Mouse (Mus musculus) heart, embryonic 14.5 days (tissue): ENCODE data around the gene Adam1a. TPM values are rescaled to one million over a fixed set of nuclear protein-coding genes. Genes with fewer than 3 reads are reported as not detected.

Source experiments
- ATAC-seq: fragments of 200-750 bp; cut with Nextera tagmentation; 2 replicates; pipeline ENCODE4 v1.8.0; 2017; ENCODE audit warnings: low read depth, moderate TSS enrichment; ENCODE audit not compliant: insufficient number of reproducible peaks, insufficient read depth, low FRiP score
- H3K27ac ChIP-seq, 2 experiments: fragments of 200-500 bp in 1 of 2; fragments of 300-500 bp in 1 of 2; sonication (generic) in 1 of 2; replicated peaks in 1 of 2; 2 replicates each; pipeline ENCODE4 v1.5.1; 2012 to 2014; ENCODE audit warnings: low read depth in 2 of 2, low read length in 2 of 2, control low read depth in 1 of 2, mild to moderate bottlenecking in 1 of 2, mixed read lengths in 1 of 2; ENCODE audit not compliant: control insufficient read depth in 1 of 2, insufficient read depth in 1 of 2
- H3K27me3 ChIP-seq: fragments of 300-500 bp; sonication (generic); 2 replicates; pipeline ENCODE4 v1.6.1; 2014; ENCODE audit warnings: mild to moderate bottlenecking, low read length, control low read depth; ENCODE audit not compliant: control insufficient read depth, insufficient read depth
- H3K36me3 ChIP-seq: fragments of 300-500 bp; sonication (generic); 2 replicates; pipeline ENCODE4 v1.6.1; 2014; ENCODE audit warnings: mild to moderate bottlenecking, control low read depth, low read length, mixed read lengths; ENCODE audit not compliant: control insufficient read depth, insufficient read depth
- H3K4me1 ChIP-seq, 2 experiments: fragments of 200-500 bp in 1 of 2; fragments of 300-500 bp in 1 of 2; sonication (generic) in 1 of 2; 2 replicates each; pipeline ENCODE4 v1.6.1; 2012 to 2014; ENCODE audit warnings: low read length in 2 of 2, control low read depth in 1 of 2, mixed read lengths in 1 of 2; ENCODE audit not compliant: control insufficient read depth in 2 of 2, insufficient read depth in 2 of 2
- H3K4me2 ChIP-seq: fragments of 300-500 bp; sonication (generic); 2 replicates; pipeline ENCODE4 v1.6.1; 2014; ENCODE audit warnings: mild to moderate bottlenecking, low read length
- H3K4me3 ChIP-seq, 2 experiments: fragments of 200-500 bp in 1 of 2; fragments of 300-500 bp in 1 of 2; sonication (generic) in 1 of 2; 2 replicates each; pipeline ENCODE4 v1.5.1; 2012 to 2014; ENCODE audit warnings: low read length in 2 of 2, mild to moderate bottlenecking in 2 of 2, control low read depth in 1 of 2, low read depth in 1 of 2, moderate library complexity in 1 of 2; ENCODE audit not compliant: control insufficient read depth in 1 of 2, insufficient read depth in 1 of 2
- H3K9ac ChIP-seq: fragments of 300-500 bp; sonication (generic); 2 replicates; pipeline ENCODE4 v1.6.1; 2014; ENCODE audit warnings: mild to moderate bottlenecking, low read length
- H3K9me3 ChIP-seq: fragments of 300-500 bp; sonication (generic); 2 replicates; pipeline ENCODE4 v1.6.1; 2016; ENCODE audit warnings: low read length, control low read depth; ENCODE audit not compliant: control insufficient read depth
- WGBS: fragments of 180-500 bp; shearing (Covaris S2); extraction: QIAGEN DNeasy Blood & Tissue Kit; methylation state at CpG from one replicate; pipeline ENCODE4 v1.1.7; 2014; 5-methylcytosine and 5-hydroxymethylcytosine counted together
- polyA plus RNA-seq: library from polyadenylated mRNA; unstranded; fragments of >200 nt; fragmentation: Nextera tagmentation; extraction: Ambion mirVana; gene quantifications from 2 replicates; pipeline ENCODE4 v1.2.1, GENCODE M21; 2014

Adam1a gene
- polyA plus RNA-seq, 1 experiment from 2014 or later = 1.1 TPM

DNA sequence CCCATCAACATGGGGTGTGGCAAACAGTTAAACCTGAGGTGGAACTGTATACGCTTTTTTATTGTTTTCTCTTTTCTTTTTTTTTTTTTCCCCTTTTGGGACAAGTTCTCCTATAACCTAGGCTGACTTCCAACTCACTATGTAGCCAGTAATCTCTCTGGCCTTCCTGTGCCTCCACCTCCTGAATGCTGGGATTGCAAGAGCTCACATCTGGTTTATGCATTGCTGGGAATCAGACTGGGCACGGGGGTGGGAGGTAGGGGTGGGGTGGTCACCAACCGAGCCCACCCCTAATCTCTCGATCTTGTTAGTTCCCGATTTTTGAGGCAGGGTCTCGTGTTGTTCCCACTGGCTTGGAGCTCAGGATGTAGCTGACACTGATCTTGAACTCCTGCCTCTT is 44.6 kb upstream of the Adam1a start:
- Histone ChIP-seq H3K9ac (no peak overlapping the region), H3K36me3 (no peaks in the 10 kb centered on the region), H3K4me2 (no peak overlapping the region), H3K4me3 (no peak overlapping the region), H3K4me1 (peaks cover 13 to 23% of the 10 kb centered on the region in 2 experiments), H3K27ac (no peak overlapping the region), H3K27me3 (no peaks in the 10 kb centered on the region), H3K9me3 (no peaks in the 10 kb centered on the region)
- WGBS = 65% methylated on average over 6 of the region's 6 CpGs
- no peak for ATAC-seq

DNA sequence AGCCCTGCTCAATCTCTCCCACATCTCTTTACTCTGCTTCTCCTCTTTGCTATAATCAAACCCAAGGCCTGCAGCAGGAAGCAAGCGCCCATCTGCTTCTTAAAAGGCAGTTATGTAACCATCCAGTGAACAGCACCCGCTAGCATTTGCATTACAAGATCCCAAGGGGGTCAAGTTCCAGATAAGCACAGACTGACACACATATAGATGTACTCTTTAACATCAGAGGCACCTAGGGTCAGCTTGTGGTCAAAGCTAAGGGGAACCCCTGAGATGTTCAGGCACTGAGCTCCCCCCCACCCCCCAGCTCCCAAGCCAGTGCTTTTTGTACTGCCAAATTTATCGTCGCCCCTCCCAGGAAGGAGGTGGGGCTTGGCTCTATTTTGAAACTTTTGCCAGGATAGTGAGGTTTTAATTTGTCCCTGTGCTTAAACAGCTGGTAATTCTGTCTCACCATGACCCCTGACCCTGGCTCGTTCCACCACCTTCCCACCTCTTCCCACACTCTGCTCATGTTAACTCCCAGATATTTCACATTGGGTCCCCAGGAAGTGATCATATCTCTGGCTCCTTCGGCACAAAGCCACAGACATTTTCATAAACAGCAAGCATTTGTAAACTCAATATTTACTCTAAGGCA is 41.2 kb upstream of the Adam1a start:
- no peak for ATAC-seq
- Histone ChIP-seq H3K36me3 (no peaks in the 10 kb centered on the region), H3K4me3 (no peak overlapping the region), H3K4me2 (no peak overlapping the region), H3K9ac (no peak overlapping the region), H3K27ac (no peak overlapping the region), H3K4me1 (peaks cover 7 to 8% of the 10 kb centered on the region in 2 experiments), H3K9me3 (no peaks in the 10 kb centered on the region), H3K27me3 (no peaks in the 10 kb centered on the region)
- 55% methylated on average over 6 of the region's 6 CpGs for WGBS

DNA sequence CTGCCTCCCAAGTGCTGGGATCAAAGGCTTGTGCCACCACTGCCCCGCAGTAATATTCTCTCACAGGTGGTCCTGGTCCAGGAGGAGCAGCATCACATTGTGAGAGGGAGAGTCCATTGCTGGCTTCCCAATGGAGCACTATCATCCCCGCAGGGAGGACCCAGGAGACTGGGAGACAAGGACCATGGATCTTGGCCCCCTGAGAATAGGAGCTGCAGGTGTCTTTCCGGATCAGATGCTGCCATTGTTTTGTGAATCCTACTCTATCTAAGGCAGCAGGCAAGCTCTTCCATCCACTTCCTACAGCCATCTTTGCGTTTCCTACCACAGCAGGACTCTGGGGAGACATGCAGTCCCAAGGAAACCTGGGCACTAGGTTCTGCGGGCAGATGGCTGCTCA is 40.4 kb upstream of the Adam1a start:
- H3K27me3 ChIP-seq = no peaks in the 10 kb centered on the region
- H3K4me3 ChIP-seq = no peak overlapping the region
- no peak overlapping the region for H3K27ac ChIP-seq
- 78% methylated on average over 5 of the region's 5 CpGs for WGBS
- no peaks in the 10 kb centered on the region for H3K9me3 ChIP-seq
- H3K4me1 ChIP-seq = peaks cover 4 to 10% of the 10 kb centered on the region in 2 experiments
- no peaks in the 10 kb centered on the region for H3K36me3 ChIP-seq
- no peak overlapping the region for H3K9ac ChIP-seq
- H3K4me2 ChIP-seq = no peak overlapping the region
- ATAC-seq = no peak

DNA sequence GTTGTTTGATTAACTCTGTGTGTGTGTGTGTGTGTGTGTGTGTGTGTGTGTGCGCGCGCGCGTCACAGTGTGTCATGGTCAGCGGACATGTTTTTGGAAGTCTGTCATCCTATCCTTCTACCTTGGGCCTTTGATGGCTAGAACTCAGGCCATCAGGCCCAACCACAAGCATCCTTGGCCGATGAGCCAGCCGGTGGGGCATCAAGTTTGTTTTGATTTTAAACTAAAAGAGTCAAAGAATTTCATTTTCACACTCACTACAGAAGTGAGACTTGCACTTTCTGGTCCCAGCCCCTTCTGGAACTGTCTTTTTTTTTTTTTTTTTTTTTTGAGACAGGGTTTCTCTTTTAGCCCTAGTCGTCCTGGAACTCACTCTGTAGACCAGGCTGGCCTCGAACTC is 39.7 kb upstream of the Adam1a start:
- ATAC-seq = no peak
- 95% methylated on average over 10 of the region's 10 CpGs for WGBS

DNA sequence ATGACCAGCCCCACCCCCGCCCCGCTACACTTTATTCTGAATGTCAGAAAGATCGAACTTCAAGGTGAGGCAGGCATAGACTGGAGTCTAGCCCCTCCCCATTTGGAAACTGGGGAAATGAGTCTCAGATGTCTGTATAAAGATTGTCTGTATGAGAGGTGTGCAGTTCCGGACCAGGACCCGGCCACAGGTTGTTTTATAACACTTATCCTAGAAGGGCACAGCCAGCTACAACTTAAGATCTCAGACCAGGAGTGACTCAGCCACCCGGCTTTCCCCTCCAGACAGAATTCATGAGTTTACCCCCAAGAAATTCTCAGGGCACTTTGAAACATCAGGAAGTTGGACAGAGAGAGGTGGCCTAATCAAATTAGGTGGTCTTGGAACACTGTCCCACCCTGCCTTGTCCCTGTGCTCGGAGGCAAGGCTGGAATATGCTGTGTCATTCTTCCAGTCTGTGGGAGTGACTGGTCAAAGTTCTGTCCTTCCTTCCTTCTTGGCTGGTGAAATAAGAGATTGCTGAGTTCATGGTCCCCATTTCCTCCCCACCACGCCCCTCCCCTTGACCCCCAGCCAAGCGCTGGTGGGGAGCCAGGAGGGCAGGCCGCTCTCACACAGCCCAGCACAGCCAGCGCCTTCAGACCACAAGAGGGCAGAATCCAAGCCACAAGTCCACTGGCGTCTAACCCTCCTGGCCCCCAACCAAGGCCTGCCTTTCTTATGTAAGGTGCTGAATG is 38.7 kb upstream of the Adam1a start:
- 48% methylated on average over 12 of the region's 12 CpGs for WGBS
- Histone ChIP-seq H3K4me3 (no peak overlapping the region), H3K27me3 (no peaks in the 10 kb centered on the region), H3K4me1 (peaks cover 4 to 10% of the 10 kb centered on the region in 2 experiments), H3K36me3 (peaks cover 6% of the 10 kb centered on the region; the same call in 1 of the 2 replicates), H3K9ac (no peak overlapping the region; the same call in 1 of the 2 replicates), H3K9me3 (no peaks in the 10 kb centered on the region), H3K4me2 (peak overlapping the region; percentile 16; the same call in 1 of the 2 replicates), H3K27ac (peak overlapping the region; percentile 45 to 64; a peak in 3 of 4 replicates)
- peak; percentile 86 for ATAC-seq

More for the DNA sequence above, 39.7 kb upstream of the Adam1a start:
- H3K9ac ChIP-seq = no peak overlapping the region
- no peaks in the 10 kb centered on the region for H3K36me3 ChIP-seq
- no peaks in the 10 kb centered on the region for H3K27me3 ChIP-seq
- H3K9me3 ChIP-seq = no peaks in the 10 kb centered on the region
- no peak overlapping the region for H3K4me2 ChIP-seq
- H3K27ac ChIP-seq = no peak overlapping the region
- no peak overlapping the region for H3K4me3 ChIP-seq
- H3K4me1 ChIP-seq = peaks cover 4 to 10% of the 10 kb centered on the region in 2 experiments

DNA sequence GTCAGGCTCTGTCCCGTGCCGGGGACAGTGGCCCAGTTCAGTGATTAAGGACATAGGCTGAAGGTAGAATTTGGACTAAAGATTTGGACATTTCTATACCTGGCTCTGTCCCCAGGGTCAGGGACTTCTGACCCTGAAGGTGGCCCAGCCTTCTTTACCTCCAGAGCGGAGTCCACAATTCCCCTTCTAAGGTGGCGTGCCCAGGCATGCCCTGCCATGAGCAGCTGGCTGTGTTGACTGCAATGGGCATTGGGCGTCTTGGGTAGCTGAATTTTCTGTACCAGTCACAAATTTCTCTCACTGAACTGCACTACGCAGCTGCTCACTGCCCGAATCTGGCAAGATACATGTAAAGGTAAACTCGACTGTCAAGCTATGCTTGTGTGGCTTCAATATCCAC is 36.7 kb upstream of the Adam1a start:
- Histone ChIP-seq H3K27ac (no peak overlapping the region), H3K27me3 (no peaks in the 10 kb centered on the region), H3K9ac (no peak overlapping the region), H3K4me1 (peaks cover 4 to 10% of the 10 kb centered on the region in 2 experiments), H3K9me3 (no peaks in the 10 kb centered on the region), H3K4me2 (no peak overlapping the region), H3K4me3 (no peak overlapping the region), H3K36me3 (peaks cover 6% of the 10 kb centered on the region; the same call in 1 of the 2 replicates)
- WGBS = 84% methylated on average over 8 of the region's 8 CpGs
- no peak for ATAC-seq

DNA sequence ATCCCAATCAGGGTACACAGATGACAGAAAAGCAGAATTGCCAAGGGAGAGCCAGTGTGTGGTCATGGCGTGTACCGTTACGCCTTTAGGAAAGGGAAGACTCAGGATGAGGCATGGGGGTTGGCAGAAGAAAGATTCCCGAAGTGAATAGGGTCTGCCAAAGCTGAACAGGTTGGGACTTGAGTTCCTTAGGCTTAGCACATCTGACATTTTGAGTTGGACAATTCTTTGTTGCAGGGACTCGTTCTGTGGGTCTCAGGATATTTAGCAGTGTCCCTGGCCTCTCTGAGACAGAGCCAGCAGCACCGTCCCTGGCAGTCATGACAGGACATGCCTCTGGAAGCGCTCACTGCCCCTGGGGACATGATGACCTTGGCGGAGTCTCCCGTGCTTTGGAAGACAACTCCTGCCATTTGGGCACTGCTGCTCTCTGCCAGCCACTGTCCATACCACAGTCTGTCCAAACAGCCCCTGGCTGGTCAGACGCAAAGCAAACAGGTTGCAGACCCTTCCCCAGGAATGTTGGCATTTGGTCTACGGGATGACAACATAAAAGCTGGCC is 31.7 kb upstream of the Adam1a start:
- no peak for ATAC-seq
- peaks cover 0 to 5% of the 10 kb centered on the region in 2 experiments; a peak in 1 of 4 replicates for H3K4me1 ChIP-seq
- H3K4me3 ChIP-seq = no peak overlapping the region
- no peak overlapping the region for H3K9ac ChIP-seq
- 72% methylated on average over 11 of the region's 11 CpGs for WGBS
- H3K27ac ChIP-seq = no peak overlapping the region
- H3K36me3 ChIP-seq = peaks cover 9% of the 10 kb centered on the region; the same call in 1 of the 2 replicates
- no peaks in the 10 kb centered on the region for H3K9me3 ChIP-seq
- H3K4me2 ChIP-seq = no peak overlapping the region
- H3K27me3 ChIP-seq = no peaks in the 10 kb centered on the region
